Mouse (Mus musculus) left cerebral cortex, postnatal 36 days (tissue): ENCODE results near the gene Snx9. TPM values are rescaled to one million over a fixed set of nuclear protein-coding genes. Genes with fewer than 3 reads are reported as not detected.

Source experiments
- DNase-seq, 2 experiments: peaks; one replicate each; pipeline ENCODE4 v3.0.0; 2021 to 2022; ENCODE audit warnings: low spot score in 2 of 2, mixed read lengths in 1 of 2
- intact Hi-C: fragments of 180-260 bp; cut with DNase I; formaldehyde crosslinking; loops from one replicate; pipeline ENCODE4 v1.15.1; 2025
- total RNA-seq, 2 experiments: library from RNA; stranded (reverse); gene quantifications; 2 replicates each; pipeline ENCODE4 v1.2.3; 2021

Gene Snx9
- total RNA-seq, 2 experiments from 2014 or later: 13.0 to 14.3 TPM

- no peak for DNase-seq
- intact Hi-C loops: no loop called here
These were observed 35.8 kb upstream of the Snx9 start for GRCm38 (mm10) chr17:5805151-5805834.

DNA sequence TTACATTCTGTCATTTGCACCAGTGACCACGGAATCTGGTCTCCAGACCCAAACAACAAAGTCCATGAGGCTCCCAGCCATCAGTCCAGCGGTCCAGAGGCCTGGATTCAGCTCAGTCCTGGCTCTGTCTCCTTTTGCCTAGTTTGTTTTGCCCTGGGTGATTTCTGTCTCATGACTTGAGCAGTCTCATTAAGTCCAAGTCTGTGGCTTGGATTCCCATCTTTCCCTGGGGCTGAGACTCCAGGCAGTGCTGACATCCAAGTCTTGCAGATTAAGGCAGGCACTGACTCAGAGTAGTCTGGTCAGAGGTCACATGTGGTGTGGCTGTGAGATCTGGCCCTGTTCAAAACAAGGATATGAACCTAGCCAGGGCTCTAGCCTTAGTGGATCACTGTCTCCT, 35.2 kb upstream of the Snx9 start:
- no peak for DNase-seq
- intact Hi-C loops: no loop called here

DNA sequence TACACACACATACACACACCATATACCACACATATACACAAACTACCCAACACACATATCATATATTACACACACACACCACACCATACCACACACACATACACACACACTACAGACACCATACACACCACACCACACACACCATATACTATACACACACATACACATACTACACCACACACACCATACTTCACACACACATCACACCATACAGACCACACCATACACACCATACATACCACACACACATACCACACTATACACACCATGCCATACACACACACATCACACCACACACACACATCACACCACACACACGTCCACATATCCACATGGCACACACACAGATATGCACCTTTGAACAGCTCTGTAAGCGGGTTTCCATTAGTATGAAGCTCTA, 34.3 kb upstream of the Snx9 start:
- DNase-seq: no peak
- intact Hi-C loops: no loop called here

DNA sequence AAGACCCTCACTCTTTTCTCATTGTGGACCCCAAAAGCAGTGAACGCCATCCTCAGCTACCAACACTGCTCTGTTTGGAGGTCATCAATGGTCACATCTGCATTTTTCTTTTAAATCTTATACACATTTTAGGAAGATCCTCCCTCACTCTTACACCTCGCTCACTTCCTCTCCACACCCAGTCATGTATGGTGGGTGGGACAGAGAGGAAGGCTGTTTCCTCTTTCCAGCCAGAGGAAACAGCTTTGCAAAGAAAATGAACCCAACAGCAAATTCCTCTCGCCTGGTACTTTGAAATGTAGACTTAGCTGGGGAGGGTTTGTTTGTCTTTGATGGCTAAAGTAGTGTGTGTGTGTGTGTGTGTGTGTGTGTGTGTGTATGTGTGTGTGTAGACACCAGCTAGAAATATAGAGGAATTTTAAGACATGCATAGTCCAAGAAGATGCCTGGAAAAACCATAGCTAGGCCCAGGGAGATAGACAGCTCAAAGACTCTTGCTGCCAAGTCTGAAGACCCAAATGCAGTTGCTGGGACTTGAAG, 33.2 kb upstream of the Snx9 start:
- DNase-seq: no peak
- intact Hi-C loops: no loop called here

DNA sequence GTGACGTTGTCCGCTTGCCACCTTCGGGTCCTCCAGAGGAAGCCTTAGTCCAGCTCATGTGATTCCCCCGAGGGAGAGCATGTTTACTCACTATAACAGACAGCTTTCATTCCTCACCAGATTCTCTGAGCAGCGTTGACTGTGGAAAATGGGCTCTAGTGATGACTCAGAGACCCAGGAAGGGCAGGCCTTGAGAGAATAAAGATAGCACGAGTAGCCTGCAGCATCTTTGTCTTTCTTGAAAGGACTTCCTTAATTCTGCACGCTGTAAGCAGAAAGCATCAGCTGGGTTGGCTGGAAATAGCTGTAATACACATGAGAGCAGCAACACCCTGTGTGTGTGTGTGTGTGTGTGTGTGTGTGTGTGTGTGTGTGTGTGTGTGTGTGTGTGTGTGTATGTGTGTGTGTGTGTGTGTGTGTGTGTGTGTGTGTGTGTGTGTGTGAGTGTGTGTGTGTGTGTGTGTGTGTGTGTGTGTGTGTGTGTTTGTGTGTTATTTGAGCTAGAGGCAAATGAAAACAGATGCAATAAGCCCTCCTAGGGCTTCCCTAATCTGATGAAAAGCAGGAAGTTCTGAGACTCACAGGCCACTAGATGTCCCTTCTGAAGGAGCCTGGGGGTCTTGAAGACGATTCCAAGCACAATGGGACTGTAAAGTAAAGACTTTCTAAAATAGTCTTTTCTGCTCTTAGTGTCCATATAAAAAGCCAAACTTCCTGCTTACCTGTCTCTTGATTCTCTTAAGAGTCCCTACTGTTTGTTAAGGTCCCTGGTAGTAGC, 27.1 kb upstream of the Snx9 start:
- no peak for DNase-seq
- intact Hi-C loops: no loop called here

DNA sequence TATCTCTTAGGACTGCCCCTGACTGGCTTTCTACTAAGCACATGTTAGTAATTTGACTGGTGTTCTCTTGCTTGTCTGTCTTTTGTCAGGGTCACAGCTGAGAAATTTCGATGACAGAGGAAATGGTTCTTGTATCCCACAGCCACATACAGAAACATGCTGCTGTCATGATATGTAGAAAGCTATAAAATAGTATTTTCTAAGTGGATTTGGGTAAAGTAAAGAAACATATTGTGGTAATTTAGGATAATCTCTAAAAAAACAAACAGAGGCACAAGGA, 26.5 kb upstream of the Snx9 start:
- no peak for DNase-seq
- intact Hi-C loops: no loop called here

DNA sequence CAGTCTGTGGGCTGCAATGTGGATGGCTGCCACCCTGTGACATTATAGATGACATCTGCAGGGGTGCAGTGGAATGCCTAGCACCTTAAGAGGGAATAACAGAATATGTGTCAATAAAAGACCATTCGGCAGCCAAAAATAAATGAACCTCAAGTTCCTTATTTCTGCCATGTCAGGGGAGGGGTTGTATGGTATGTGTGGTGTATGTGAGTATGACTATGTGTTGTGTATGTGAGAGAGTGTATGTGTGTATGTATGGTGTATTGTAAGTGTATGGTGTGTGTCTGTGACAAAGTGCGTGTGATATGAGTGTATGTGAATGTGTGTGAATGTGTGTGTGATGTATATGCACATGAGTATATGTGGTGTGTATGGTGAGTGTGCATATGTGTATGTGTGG, 23.3 kb upstream of the Snx9 start:
- intact Hi-C loops: no loop called here
- DNase-seq: no peak

DNA sequence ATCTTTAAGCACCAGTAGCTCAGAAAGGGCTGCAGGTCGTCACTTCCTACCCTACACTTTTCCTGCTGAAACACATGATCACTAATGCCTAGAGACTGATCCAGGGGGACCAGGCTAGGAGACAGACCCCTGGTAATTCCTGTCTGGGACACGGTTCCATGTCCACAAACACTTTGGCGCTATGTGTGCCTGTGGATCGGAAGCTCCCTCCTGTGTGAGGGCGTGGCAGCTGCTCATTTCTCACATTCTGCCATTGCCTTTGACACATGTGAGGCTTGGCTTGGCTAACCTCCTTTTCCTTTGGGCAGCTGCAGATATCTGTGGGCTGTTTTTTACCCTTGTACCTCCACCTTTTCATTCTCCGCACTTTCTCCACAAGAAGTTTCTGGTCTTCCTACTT, 22.0 kb upstream of the Snx9 start:
- intact Hi-C loops: no loop called here
- no peak for DNase-seq

DNA sequence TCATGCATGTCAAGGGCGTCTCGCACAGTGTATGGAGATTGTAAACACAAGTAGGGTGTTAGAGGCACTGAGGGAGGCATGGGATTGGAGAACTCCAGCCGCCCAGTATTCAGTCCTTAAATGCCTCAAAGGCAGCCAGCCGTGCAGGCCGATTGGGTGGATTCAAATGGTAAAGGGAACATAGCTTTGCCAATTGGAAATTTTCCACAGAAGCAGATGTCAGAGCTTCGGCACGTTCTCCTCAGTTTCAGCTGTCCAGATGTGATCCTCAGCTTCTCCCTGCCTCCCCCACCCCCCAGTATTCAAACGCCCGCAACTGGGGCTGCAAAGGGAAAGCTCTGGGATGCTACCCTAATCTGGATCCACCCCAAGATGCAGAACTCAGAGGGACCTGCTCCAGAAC, 21.3 kb upstream of the Snx9 start:
- DNase-seq: no peak
- intact Hi-C loops: no loop called here

GRCm38 (mm10) chr17:5822541-5822940, 18.6 kb upstream of the Snx9 start:
- intact Hi-C loops: no loop called here
- peak in 1 of 2 experiments; percentile 19 for DNase-seq

DNA sequence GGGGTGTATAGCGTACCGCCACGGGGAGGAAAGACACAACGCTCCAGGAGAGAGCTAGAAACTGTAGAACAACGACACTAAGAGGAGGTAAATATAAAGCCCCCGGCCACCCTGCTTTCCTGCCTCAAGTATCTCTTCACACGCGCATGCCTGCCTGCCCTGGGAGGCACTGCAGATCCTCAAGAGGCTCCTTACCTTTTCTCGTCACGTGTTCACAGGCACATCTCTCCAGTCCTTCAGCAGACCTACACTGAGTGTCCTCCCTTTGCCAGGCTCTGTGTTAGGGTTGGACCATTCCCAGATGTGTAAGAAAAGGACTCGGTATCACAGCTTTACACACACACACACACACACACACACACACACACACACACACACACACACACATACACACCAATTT, 18.1 kb upstream of the Snx9 start:
- no peak for DNase-seq
- intact Hi-C loops: no loop called here

- no peak for DNase-seq
- intact Hi-C loops: no loop called here
These were observed 13.1 kb upstream of the Snx9 start for GRCm38 (mm10) chr17:5827836-5828582.

DNA sequence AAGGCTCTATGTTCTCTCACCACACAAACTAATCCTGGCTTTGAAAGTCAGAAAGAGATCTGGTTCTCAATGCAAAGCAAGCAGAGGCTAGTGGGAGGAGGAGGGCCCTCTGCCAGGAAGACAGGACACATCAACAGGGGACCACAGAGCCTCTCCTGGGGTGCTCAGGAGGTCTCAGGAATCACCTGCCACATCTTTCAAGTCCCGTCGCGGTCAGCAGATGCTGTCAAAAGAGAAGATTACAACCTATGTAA, 12.6 kb upstream of the Snx9 start:
- DNase-seq: no peak
- intact Hi-C loops: no loop called here

GRCm38 (mm10) chr17:5828944-5829343, 12.2 kb upstream of the Snx9 start:
- intact Hi-C loops: no loop called here
- no peak for DNase-seq

GRCm38 (mm10) chr17:5829930-5830329, 11.2 kb upstream of the Snx9 start:
- intact Hi-C loops: no loop called here
- no peak for DNase-seq

DNA sequence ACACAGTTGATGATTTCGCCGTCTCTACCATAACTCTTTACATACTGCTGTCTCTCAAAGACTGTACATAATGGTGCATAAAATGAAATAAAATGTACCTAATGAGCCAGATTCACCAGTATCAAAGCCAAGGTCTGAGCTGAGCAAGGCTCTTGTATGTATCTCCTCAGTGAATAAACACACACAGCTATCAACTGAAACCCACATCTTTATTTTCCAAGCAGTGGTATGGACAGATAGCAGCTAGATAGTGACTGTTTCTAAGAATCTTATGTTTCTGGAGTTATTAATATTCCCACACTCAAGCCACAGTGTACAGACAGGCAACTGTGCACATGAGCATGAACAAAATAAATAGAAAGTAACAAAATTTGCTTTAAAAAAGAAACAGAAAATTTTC, 10.7 kb upstream of the Snx9 start:
- intact Hi-C loops: no loop called here
- DNase-seq: no peak

DNA sequence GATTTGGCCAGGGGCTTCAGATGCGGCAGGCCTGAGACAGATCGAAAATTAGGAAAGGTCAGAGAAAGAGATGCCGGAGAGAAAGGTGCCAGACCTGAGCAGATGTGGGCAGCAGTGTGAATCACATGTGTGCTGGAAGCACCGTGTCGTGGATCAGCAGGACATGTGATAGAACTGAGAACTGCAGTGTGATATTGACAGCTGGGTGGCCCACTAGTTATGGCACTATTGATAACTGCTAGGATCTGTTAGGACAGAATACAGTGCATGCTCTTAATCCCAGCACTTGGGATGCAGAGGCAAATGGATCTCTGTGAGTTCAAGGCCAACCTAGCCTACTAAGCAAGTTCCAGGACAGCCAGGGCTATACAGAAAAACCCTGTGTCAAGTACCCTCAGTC, 10.3 kb upstream of the Snx9 start:
- intact Hi-C loops: no loop called here

DNA sequence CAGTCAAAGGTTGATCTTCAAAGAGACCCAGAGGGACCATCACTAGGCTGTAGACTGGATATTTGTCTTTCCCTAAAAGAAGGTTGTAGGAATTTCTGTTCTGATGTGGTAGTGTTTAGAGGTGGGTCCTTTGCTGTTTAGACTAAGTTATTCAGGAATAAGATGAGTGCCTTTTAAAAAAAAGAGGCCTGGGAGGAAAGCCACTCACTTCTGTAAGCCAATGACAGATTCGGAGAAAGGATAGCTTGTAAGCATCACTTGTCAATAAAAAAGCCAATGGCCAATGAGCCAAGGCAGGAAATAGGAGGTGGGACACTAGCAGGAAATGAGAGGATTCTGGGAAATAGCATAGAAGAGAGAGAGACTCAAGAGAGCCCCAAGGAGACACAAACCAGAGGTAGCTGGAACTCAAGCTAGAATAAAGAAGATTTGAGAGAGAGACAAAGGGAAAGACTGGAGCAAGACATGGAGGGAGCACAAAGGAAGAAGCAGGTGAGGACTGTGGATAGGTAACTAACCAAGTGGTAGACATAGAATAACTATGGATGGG, 9.8 kb upstream of the Snx9 start:
- intact Hi-C loops: no loop called here
- no peak for DNase-seq

More for the DNA sequence above, 10.3 kb upstream of the Snx9 start:
- no peak for DNase-seq

DNA sequence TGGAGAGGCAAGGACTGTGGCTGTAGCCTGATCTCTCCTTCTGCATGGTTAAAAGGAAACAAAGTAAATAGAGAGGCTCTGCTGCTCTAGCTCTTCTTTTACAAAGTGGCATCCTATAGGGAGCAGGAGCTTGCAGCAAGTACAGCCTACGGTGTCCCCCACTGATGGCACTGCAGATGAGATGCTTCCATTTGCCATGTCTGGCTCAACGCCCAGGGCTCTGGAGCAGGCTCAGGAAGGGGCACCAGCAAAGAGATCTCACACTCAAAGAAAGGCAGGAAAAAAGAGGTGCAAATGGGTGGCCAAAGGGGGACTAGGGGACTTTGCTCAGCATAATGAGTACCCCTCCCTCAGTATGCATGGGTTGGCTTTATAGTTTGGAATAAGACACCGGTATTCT, 7.0 kb upstream of the Snx9 start:
- intact Hi-C loops: no loop called here

GRCm38 (mm10) chr17:5834798-5835328, 6.3 kb upstream of the Snx9 start:
- DNase-seq: no peak

More for the DNA sequence above, 7.0 kb upstream of the Snx9 start:
- no peak for DNase-seq

More at GRCm38 (mm10) chr17:5834798-5835328, 6.3 kb upstream of the Snx9 start:
- intact Hi-C loops: no loop called here
